Mouse (Mus musculus) forebrain, postnatal 0 days (tissue): ENCODE results near the gene Ssbp3. TPM values are rescaled to one million over a fixed set of nuclear protein-coding genes. Genes with fewer than 3 reads are reported as not detected.

Experiments
- ATAC-seq: fragments of 200-750 bp; cut with Nextera tagmentation; 2 replicates; pipeline ENCODE4 v1.8.0; 2017; ENCODE audit warnings: mild to moderate bottlenecking, moderate library complexity
- DNase-seq: peaks from one replicate; pipeline ENCODE4 v3.0.0-alpha.2; 2015
- H3K27ac ChIP-seq: fragments of 300-500 bp; sonication (generic); 2 replicates; pipeline ENCODE4 v1.5.1; 2014; ENCODE audit warnings: low read depth, mild to moderate bottlenecking, antibody characterized with exemption, low read length, moderate library complexity, mixed read lengths
- H3K27me3 ChIP-seq: fragments of 300-500 bp; sonication (generic); 2 replicates; pipeline ENCODE4 v1.6.1; 2014; ENCODE audit warnings: mild to moderate bottlenecking, low read length, mixed read lengths; ENCODE audit not compliant: insufficient read depth
- H3K36me3 ChIP-seq: fragments of 300-500 bp; sonication (generic); 2 replicates; pipeline ENCODE4 v1.6.1; 2014; ENCODE audit warnings: mild to moderate bottlenecking, moderate library complexity; ENCODE audit not compliant: insufficient read depth
- H3K4me1 ChIP-seq: fragments of 300-500 bp; sonication (generic); 2 replicates; pipeline ENCODE4 v1.6.1; 2014; ENCODE audit warnings: antibody characterized with exemption; ENCODE audit not compliant: insufficient read depth
- H3K4me2 ChIP-seq: fragments of 300-500 bp; sonication (generic); 2 replicates; pipeline ENCODE4 v1.6.1; 2014; ENCODE audit warnings: low read depth, mild to moderate bottlenecking, moderate library complexity
- H3K4me3 ChIP-seq: fragments of 300-500 bp; sonication (generic); 2 replicates; pipeline ENCODE4 v1.5.1; 2014; ENCODE audit warnings: low read depth, low read length, mixed read lengths
- H3K9ac ChIP-seq: fragments of 300-500 bp; sonication (generic); 2 replicates; pipeline ENCODE4 v1.6.1; 2014; ENCODE audit warnings: mild to moderate bottlenecking
- H3K9me3 ChIP-seq: fragments of 300-500 bp; sonication (generic); 2 replicates; pipeline ENCODE4 v1.6.1; 2016; ENCODE audit warnings: low read length
- CTCF ChIP-seq: sonication (generic); IDR thresholded peaks from 2 replicates; pipeline ENCODE4 v1.5.1; 2016; ENCODE audit warnings: antibody characterized with exemption, control low read depth, low read depth
- WGBS: fragments of 180-500 bp; shearing (Covaris S2); extraction: QIAGEN DNeasy Blood & Tissue Kit; methylation state at CpG from one replicate; pipeline ENCODE4 v1.1.7; 2014; 5-methylcytosine and 5-hydroxymethylcytosine counted together
- polyA plus RNA-seq: library from polyadenylated mRNA; unstranded; fragments of >200 nt; fragmentation: Nextera tagmentation; extraction: Ambion mirVana; gene quantifications from 2 replicates; pipeline ENCODE4 v1.2.1, GENCODE M21; 2015
- total RNA-seq: library from RNA; depleted of rRNA; stranded (reverse); fragments of >200 nt; gene quantifications from 2 replicates; pipeline ENCODE4 v1.2.3, GENCODE M21; 2014

Ssbp3 gene
- total and polyA plus RNA-seq, 2 experiments from 2014 or later: 117 to 137 TPM

- Histone ChIP-seq H3K9ac (no peak overlapping the region), H3K9me3 (no peaks in the 10 kb centered on the region), H3K4me1 (no peaks in the 10 kb centered on the region), H3K4me3 (no peak overlapping the region), H3K27me3 (no peaks in the 10 kb centered on the region), H3K36me3 (peaks cover 70% of the 10 kb centered on the region), H3K4me2 (no peak overlapping the region), H3K27ac (no peak overlapping the region)
- 87% methylated on average over 5 of the region's 5 CpGs for WGBS
- DNase-seq (no peak), ATAC-seq (no peak)
- no peak for TF ChIP-seq CTCF
Observed at GRCm38 (mm10) chr4:107058346-107058745, 147.8 kb downstream of the Ssbp3 start.

- H3K27me3 ChIP-seq: no peaks in the 10 kb centered on the region
- TF ChIP-seq CTCF: no peak
- no peak overlapping the region for H3K9ac ChIP-seq
- H3K4me1 ChIP-seq: no peaks in the 10 kb centered on the region
- no peak overlapping the region for H3K4me3 ChIP-seq
- WGBS: 89% methylated on average over 6 of the region's 6 CpGs
- peaks cover 75% of the 10 kb centered on the region for H3K36me3 ChIP-seq
- H3K4me2 ChIP-seq: no peak overlapping the region
- DNase-seq (no peak), ATAC-seq (no peak)
- H3K9me3 ChIP-seq: no peaks in the 10 kb centered on the region
- no peak overlapping the region for H3K27ac ChIP-seq
Observed at GRCm38 (mm10) chr4:107058781-107059180, 148.3 kb downstream of the Ssbp3 start.

- Histone ChIP-seq H3K36me3 (peaks cover 72% of the 10 kb centered on the region), H3K27me3 (no peaks in the 10 kb centered on the region), H3K9ac (no peak overlapping the region), H3K4me3 (no peak overlapping the region), H3K4me2 (no peak overlapping the region), H3K4me1 (no peaks in the 10 kb centered on the region), H3K27ac (no peak overlapping the region), H3K9me3 (no peaks in the 10 kb centered on the region)
- DNase-seq (no peak), ATAC-seq (no peak)
- WGBS: 91% methylated on average over 4 of the region's 4 CpGs
- TF ChIP-seq CTCF: no peak
Observed at GRCm38 (mm10) chr4:107061560-107061959, 151.1 kb downstream of the Ssbp3 start.

GRCm38 (mm10) chr4:107063214-107063613 lies 152.7 kb downstream of the Ssbp3 start:
- Histone ChIP-seq H3K9ac (no peak overlapping the region), H3K4me1 (peaks cover 6% of the 10 kb centered on the region; the same call in 1 of the 2 replicates), H3K27me3 (no peaks in the 10 kb centered on the region), H3K9me3 (no peaks in the 10 kb centered on the region), H3K4me2 (no peak overlapping the region), H3K4me3 (no peak overlapping the region), H3K36me3 (peaks cover 56% of the 10 kb centered on the region), H3K27ac (no peak overlapping the region)
- DNase-seq (no peak), ATAC-seq (no peak)
- WGBS: 63% methylated on average over 3 of the region's 3 CpGs
- no peak for TF ChIP-seq CTCF

GRCm38 (mm10) chr4:107064394-107065098 lies 154.0 kb downstream of the Ssbp3 start:
- TF ChIP-seq CTCF: no peak
- peaks cover 46% of the 10 kb centered on the region for H3K36me3 ChIP-seq
- H3K4me2 ChIP-seq: no peak overlapping the region
- ATAC-seq (no peak), DNase-seq (no peak)
- no peaks in the 10 kb centered on the region for H3K27me3 ChIP-seq
- H3K9me3 ChIP-seq: no peaks in the 10 kb centered on the region
- no peak overlapping the region for H3K27ac ChIP-seq
- peaks cover 6% of the 10 kb centered on the region; the same call in 1 of the 2 replicates for H3K4me1 ChIP-seq
- 97% methylated on average over 5 of the region's 5 CpGs for WGBS
- no peak overlapping the region for H3K9ac ChIP-seq
- no peak overlapping the region for H3K4me3 ChIP-seq

GRCm38 (mm10) chr4:107066252-107067124 lies 156.0 kb downstream of the Ssbp3 start, which contains the start of the genes Mrpl37 and Cyb5rl:
Gene Mrpl37 (minus strand): TSS chr4:107066868.
Gene Cyb5rl (plus strand): TSS chr4:107066988.
- Histone ChIP-seq H3K27ac (peak within 1 kb of the TSS; percentile 57; the same call in 1 of the 2 replicates), H3K9me3 (no peaks in the 10 kb centered on the region), H3K36me3 (peaks cover 29% of the 10 kb centered on the region), H3K4me1 (peaks cover 6% of the 10 kb centered on the region; the same call in 1 of the 2 replicates), H3K4me2 (peak within 1 kb of the TSS; percentile 97), H3K4me3 (peak within 1 kb of the TSS; percentile 79), H3K27me3 (no peaks in the 10 kb centered on the region), H3K9ac (peak within 1 kb of the TSS; percentile 74)
- WGBS: under 1% methylated on average over 60 of the region's 60 CpGs
- ATAC-seq: peak; percentile 100
- peak; percentile 98 for DNase-seq
- TF ChIP-seq CTCF: no peak
